Mouse (Mus musculus): ENCODE data around the gene Nsmce1. TPM values are rescaled to one million over a fixed set of nuclear protein-coding genes. Genes with fewer than 3 reads are reported as not detected.

The Nsmce1 gene
- polyA plus RNA-seq, 1 experiment from 2014 or later: 85.5 TPM

DNA sequence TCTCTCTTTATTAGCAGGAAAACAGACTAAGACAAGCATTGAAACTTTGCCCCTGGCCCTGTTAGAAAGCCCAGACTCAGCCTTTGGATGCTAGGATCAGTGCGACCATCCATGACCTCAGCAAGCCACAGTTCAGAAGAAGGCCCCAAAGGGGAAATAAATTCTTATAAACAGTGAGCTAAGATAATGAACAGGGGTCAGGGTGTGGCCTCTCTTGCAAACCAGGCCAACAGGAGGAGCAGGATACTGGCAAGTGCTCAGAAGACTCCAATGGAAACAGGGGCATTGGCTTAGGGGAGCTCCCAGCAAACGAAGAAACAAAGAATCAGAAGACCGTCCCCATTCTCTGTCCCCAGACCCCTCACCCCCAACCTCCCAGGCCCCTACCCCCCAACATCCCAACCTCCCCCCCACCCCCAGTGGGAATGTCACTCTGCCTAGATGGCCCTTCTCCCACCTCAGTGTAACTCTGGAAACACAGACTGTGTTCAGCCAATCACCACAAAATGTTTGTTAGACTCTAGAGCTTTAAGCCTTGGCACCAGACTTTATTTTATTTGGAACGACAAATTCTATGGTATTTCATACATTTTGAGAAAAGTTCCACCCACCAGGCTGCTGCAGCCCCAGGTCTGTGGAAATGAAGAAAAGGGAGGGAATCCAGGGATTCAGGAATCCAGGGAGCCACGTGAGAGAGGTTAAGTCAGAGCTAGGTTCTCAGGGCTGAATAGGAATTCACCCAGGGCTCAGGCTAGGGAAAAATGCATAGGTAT, 23.9 kb upstream of the Nsmce1 start:
- no peak overlapping the region for H3K4me2 ChIP-seq (ENCODE audit: low read length)
- H3K27ac ChIP-seq (ENCODE audit: low read length): no peak overlapping the region
- H3K27me3 ChIP-seq (ENCODE audit: control insufficient read depth, insufficient read depth, low read depth, low read length): no peaks in the 10 kb centered on the region
- no peaks in the 10 kb centered on the region for H3K9me3 ChIP-seq (replicated peaks; ENCODE audit: control insufficient read depth, low read length, poor library complexity, severe bottlenecking)
- no peak overlapping the region for H3K9ac ChIP-seq (ENCODE audit: low read depth, low read length)
- ATAC-seq: no peak
- H3K4me1 ChIP-seq (ENCODE audit: control insufficient read depth, insufficient read depth, low read length): no peaks in the 10 kb centered on the region
- no peak overlapping the region for H3K4me3 ChIP-seq (ENCODE audit: low read depth, low read length)
- H3K36me3 ChIP-seq (ENCODE audit: control insufficient read depth, insufficient read depth, low read length): no peaks in the 10 kb centered on the region
- WGBS: 65% methylated on average over 5 of the region's 5 CpGs

- Histone ChIP-seq H3K4me3 (ENCODE audit: low read depth, low read length) (no peak overlapping the region), H3K4me1 (ENCODE audit: control insufficient read depth, insufficient read depth, low read length) (no peaks in the 10 kb centered on the region), H3K9ac (ENCODE audit: low read depth, low read length) (no peak overlapping the region), H3K27me3 (ENCODE audit: control insufficient read depth, insufficient read depth, low read depth, low read length) (no peaks in the 10 kb centered on the region), H3K9me3 (replicated peaks; ENCODE audit: control insufficient read depth, low read length, poor library complexity, severe bottlenecking) (no peaks in the 10 kb centered on the region), H3K4me2 (ENCODE audit: low read length) (no peak overlapping the region), H3K36me3 (ENCODE audit: control insufficient read depth, insufficient read depth, low read length) (no peaks in the 10 kb centered on the region), H3K27ac (ENCODE audit: low read length) (no peak overlapping the region)
- ATAC-seq: no peak
- 72% methylated on average over 2 of the region's 2 CpGs for WGBS
Observed at GRCm38 (mm10) chr7:125511852-125512251, 20.5 kb upstream of the Nsmce1 start.

DNA sequence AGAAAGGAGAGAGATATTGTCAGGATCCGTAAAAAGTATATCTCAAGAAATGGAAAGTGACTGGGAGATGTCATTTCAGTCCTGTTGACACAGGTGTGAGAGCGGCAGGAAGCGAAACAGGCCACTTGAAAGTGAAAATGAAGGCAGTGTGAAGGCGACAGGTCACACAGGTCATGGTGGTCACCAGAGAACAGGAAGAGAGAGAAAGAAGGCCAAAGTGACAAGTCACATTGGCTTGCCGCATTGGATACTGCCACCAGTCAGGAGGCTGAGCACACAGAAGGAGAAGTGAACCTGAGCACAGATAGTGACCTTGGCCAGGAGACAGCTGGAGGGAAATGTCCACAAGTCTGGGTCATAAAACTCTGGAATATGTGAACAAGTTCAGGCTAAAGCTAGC, 20.0 kb upstream of the Nsmce1 start:
- no peak overlapping the region for H3K4me2 ChIP-seq (ENCODE audit: low read length)
- no peaks in the 10 kb centered on the region for H3K4me1 ChIP-seq (ENCODE audit: control insufficient read depth, insufficient read depth, low read length)
- H3K9ac ChIP-seq (ENCODE audit: low read depth, low read length): no peak overlapping the region
- no peak for ATAC-seq
- no peaks in the 10 kb centered on the region for H3K9me3 ChIP-seq (replicated peaks; ENCODE audit: control insufficient read depth, low read length, poor library complexity, severe bottlenecking)
- no peak overlapping the region for H3K4me3 ChIP-seq (ENCODE audit: low read depth, low read length)
- whole genome bisulfite sequencing: 89% methylated on average over 5 of the region's 5 CpGs
- H3K36me3 ChIP-seq (ENCODE audit: control insufficient read depth, insufficient read depth, low read length): no peaks in the 10 kb centered on the region
- no peaks in the 10 kb centered on the region for H3K27me3 ChIP-seq (ENCODE audit: control insufficient read depth, insufficient read depth, low read depth, low read length)
- no peak overlapping the region for H3K27ac ChIP-seq (ENCODE audit: low read length)

GRCm38 (mm10) chr7:125507279-125507678, 15.9 kb upstream of the Nsmce1 start:
- H3K9ac ChIP-seq (ENCODE audit: low read depth, low read length): no peak overlapping the region
- no peaks in the 10 kb centered on the region for H3K36me3 ChIP-seq (ENCODE audit: control insufficient read depth, insufficient read depth, low read length)
- 85% methylated on average over 2 of the region's 2 CpGs for WGBS
- no peaks in the 10 kb centered on the region for H3K27me3 ChIP-seq (ENCODE audit: control insufficient read depth, insufficient read depth, low read depth, low read length)
- H3K4me2 ChIP-seq (ENCODE audit: low read length): no peak overlapping the region
- H3K9me3 ChIP-seq (replicated peaks; ENCODE audit: control insufficient read depth, low read length, poor library complexity, severe bottlenecking): no peaks in the 10 kb centered on the region
- no peak overlapping the region for H3K4me3 ChIP-seq (ENCODE audit: low read depth, low read length)
- no peak overlapping the region for H3K27ac ChIP-seq (ENCODE audit: low read length)
- no peak for ATAC-seq
- H3K4me1 ChIP-seq (ENCODE audit: control insufficient read depth, insufficient read depth, low read length): no peaks in the 10 kb centered on the region

GRCm38 (mm10) chr7:125505568-125505967, 14.2 kb upstream of the Nsmce1 start:
- Histone ChIP-seq H3K27ac (ENCODE audit: low read length) (no peak overlapping the region), H3K4me3 (ENCODE audit: low read depth, low read length) (no peak overlapping the region), H3K36me3 (ENCODE audit: control insufficient read depth, insufficient read depth, low read length) (no peaks in the 10 kb centered on the region), H3K27me3 (ENCODE audit: control insufficient read depth, insufficient read depth, low read depth, low read length) (no peaks in the 10 kb centered on the region), H3K4me1 (ENCODE audit: control insufficient read depth, insufficient read depth, low read length) (no peaks in the 10 kb centered on the region), H3K9ac (ENCODE audit: low read depth, low read length) (no peak overlapping the region), H3K4me2 (ENCODE audit: low read length) (no peak overlapping the region), H3K9me3 (replicated peaks; ENCODE audit: control insufficient read depth, low read length, poor library complexity, severe bottlenecking) (no peaks in the 10 kb centered on the region)
- WGBS: 86% methylated on average over 10 of the region's 10 CpGs
- ATAC-seq: no peak

DNA sequence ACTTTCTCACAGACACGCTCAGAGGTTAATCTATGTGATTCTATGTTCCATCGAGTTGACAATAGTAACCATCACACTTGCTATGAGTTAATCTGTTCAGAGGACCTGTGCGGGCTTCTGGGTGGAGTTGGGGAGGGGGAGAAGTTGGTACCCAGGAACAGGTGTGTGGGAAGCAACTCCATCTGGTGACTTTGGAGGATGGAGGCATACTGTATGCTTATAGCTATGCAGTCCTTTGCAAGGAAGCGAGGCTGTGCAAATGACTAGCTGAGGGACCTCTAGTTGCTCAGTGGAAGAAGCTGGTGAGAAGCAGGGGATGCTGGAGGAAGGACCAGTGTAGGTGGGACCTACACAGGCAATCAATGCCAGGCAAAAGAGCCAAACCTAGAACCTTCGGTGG, 13.2 kb upstream of the Nsmce1 start:
- Histone ChIP-seq H3K36me3 (ENCODE audit: control insufficient read depth, insufficient read depth, low read length) (no peaks in the 10 kb centered on the region), H3K27me3 (ENCODE audit: control insufficient read depth, insufficient read depth, low read depth, low read length) (no peaks in the 10 kb centered on the region), H3K27ac (ENCODE audit: low read length) (no peak overlapping the region), H3K4me3 (ENCODE audit: low read depth, low read length) (no peak overlapping the region), H3K4me2 (ENCODE audit: low read length) (no peak overlapping the region), H3K9ac (ENCODE audit: low read depth, low read length) (no peak overlapping the region), H3K9me3 (replicated peaks; ENCODE audit: control insufficient read depth, low read length, poor library complexity, severe bottlenecking) (no peaks in the 10 kb centered on the region), H3K4me1 (ENCODE audit: control insufficient read depth, insufficient read depth, low read length) (no peaks in the 10 kb centered on the region)
- no peak for ATAC-seq
- 92% methylated on average over 5 of the region's 5 CpGs for WGBS

DNA sequence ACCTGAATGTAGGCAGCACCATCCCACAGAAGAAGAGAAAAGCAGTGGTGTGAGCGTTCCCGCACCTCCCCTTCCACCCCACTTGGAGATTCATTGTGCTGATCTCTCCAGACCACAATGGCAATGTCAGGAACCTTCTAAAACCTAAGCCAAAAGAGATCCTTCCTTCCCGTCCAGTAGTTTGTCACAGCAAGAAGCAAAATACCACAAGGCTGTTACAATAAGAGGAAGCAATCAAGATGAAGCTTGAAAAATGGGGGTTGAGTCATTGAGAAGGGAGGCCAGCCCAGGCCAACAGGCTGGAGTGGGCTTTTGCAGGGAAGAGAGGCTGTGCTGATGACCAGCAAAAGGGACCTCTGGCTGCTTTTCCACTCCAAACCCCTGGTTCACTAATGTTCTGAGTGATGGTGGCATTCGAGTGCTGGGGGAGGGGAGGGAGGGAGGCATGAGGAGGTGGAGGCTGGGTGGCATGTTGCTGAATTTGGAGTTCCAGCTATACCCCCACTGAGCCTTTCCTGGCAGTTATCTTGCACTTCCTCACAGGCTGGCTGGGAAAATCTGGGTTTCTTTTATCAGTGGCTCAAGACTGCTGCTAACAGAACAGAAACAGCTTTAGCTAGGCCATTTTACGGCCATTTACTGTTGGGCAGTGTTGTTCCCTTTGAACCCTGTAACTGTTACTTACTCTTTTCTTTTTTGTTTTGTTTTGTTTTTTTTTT, 12.1 kb upstream of the Nsmce1 start:
- ATAC-seq: no peak
- no peak overlapping the region for H3K27ac ChIP-seq (ENCODE audit: low read length)
- no peaks in the 10 kb centered on the region for H3K9me3 ChIP-seq (replicated peaks; ENCODE audit: control insufficient read depth, low read length, poor library complexity, severe bottlenecking)
- H3K9ac ChIP-seq (ENCODE audit: low read depth, low read length): no peak overlapping the region
- no peak overlapping the region for H3K4me2 ChIP-seq (ENCODE audit: low read length)
- no peaks in the 10 kb centered on the region for H3K27me3 ChIP-seq (ENCODE audit: control insufficient read depth, insufficient read depth, low read depth, low read length)
- H3K4me3 ChIP-seq (ENCODE audit: low read depth, low read length): no peak overlapping the region
- H3K4me1 ChIP-seq (ENCODE audit: control insufficient read depth, insufficient read depth, low read length): no peaks in the 10 kb centered on the region
- no peaks in the 10 kb centered on the region for H3K36me3 ChIP-seq (ENCODE audit: control insufficient read depth, insufficient read depth, low read length)
- 88% methylated on average over 5 of the region's 5 CpGs for WGBS

GRCm38 (mm10) chr7:125500879-125501278, 9.5 kb upstream of the Nsmce1 start:
- H3K27me3 ChIP-seq (ENCODE audit: control insufficient read depth, insufficient read depth, low read depth, low read length): no peaks in the 10 kb centered on the region
- H3K9me3 ChIP-seq (replicated peaks; ENCODE audit: control insufficient read depth, low read length, poor library complexity, severe bottlenecking): no peaks in the 10 kb centered on the region
- WGBS: 91% methylated on average over 7 of the region's 7 CpGs
- no peak overlapping the region for H3K9ac ChIP-seq (ENCODE audit: low read depth, low read length)
- no peaks in the 10 kb centered on the region for H3K4me1 ChIP-seq (ENCODE audit: control insufficient read depth, insufficient read depth, low read length)
- H3K4me2 ChIP-seq (ENCODE audit: low read length): no peak overlapping the region
- H3K36me3 ChIP-seq (ENCODE audit: control insufficient read depth, insufficient read depth, low read length): no peaks in the 10 kb centered on the region
- H3K27ac ChIP-seq (ENCODE audit: low read length): no peak overlapping the region
- H3K4me3 ChIP-seq (ENCODE audit: low read depth, low read length): no peak overlapping the region
- ATAC-seq: no peak

All from midbrain, embryonic 16.5 days (tissue).